Mouse (Mus musculus) bone marrow, adult 2 months (tissue): ENCODE results near the gene Pnn.

Experiments
- CTCF ChIP-seq: fragments of 200-500 bp; IDR thresholded peaks from 2 replicates; pipeline ENCODE4 v1.5.1; 2011; ENCODE audit warnings: low read length, control low read depth; ENCODE audit not compliant: control insufficient read depth, insufficient read depth
- POLR2A ChIP-seq: fragments of 200-500 bp; IDR thresholded peaks from 2 replicates; pipeline ENCODE4 v1.6.1; 2011; ENCODE audit warnings: low read depth, mild to moderate bottlenecking, control low read depth, low read length, borderline replicate concordance; ENCODE audit not compliant: control insufficient read depth

GRCm38 (mm10) chr12:59080461-59080860, 13.8 kb downstream of the Pnn start:
- TF ChIP-seq POLR2A, result no peak
- TF ChIP-seq CTCF, result no peak
